Mouse (Mus musculus) ES-Bruce4 (cell line): ENCODE measurements around the gene Tm4sf19.

ENCODE experiments used
- CTCF ChIP-seq: IDR thresholded peaks from one replicate; pipeline ENCODE4 v1.8.1; 2011; ENCODE audit warnings: low read depth, low read length
- POLR2A ChIP-seq: IDR thresholded peaks from one replicate; pipeline ENCODE4 v1.8.1; 2011; ENCODE audit warnings: low read length; ENCODE audit not compliant: insufficient read depth

DNA sequence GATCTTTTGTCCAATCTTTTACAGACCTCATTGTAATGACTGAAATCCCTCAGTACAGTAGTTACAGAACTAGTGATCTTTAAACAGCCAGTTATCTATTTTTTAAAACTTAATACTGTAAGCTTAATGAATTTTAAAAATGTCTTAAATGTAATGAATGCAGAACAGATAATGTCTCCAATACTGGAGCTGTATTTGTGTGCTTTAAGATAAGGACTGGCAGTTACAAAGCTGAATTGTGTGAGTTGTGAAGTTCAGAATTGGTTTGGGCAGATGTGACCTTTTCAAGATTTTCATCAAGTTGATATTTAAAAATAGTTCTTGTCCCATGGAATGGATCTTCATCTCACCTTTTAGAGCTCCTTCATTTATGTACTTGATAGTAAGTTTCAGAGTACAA is 11.3 kb upstream of the Tm4sf19 start:
- TF ChIP-seq CTCF (no peak), POLR2A (no peak)
